Mouse (Mus musculus) v-Abl transformed pro-B cells (cell line): ENCODE measurements around the gene Lix1l.

Experiments
- in situ Hi-C, 2 experiments: fragments of 400-800 bp; cut with MboI; formaldehyde crosslinking; loops; one replicate each; pipeline ENCODE4 v1.15.1; 2025; ENCODE audit not compliant: unreplicated experiment in 2 of 2

The Lix1l gene

GRCm38 (mm10) chr3:96606618-96607017, 5.7 kb downstream of the Lix1l start:
- in situ Hi-C loops: no loop called here

GRCm38 (mm10) chr3:96617941-96618340, 17.0 kb downstream of the Lix1l start:
- in situ Hi-C loops: no loop called here

- in situ Hi-C loops: no loop called here
Measured at GRCm38 (mm10) chr3:96623201-96623600, 22.3 kb downstream of the Lix1l start.

- in situ Hi-C loops: loop anchor here (5.0 to 25.0 kb wide), 2 partner anchors 48 to 343 kb away; partner anchors contain the start of gene Fcgr1 (in 2 of the 2)
Measured at GRCm38 (mm10) chr3:96629729-96630600, 29.0 kb downstream of the Lix1l start, which contains the start of gene Rbm8a. Gene Rbm8a, plus strand, starts transcription at chr3:96629933.

GRCm38 (mm10) chr3:96632058-96632457, 31.1 kb downstream of the Lix1l start:
- in situ Hi-C loops: loop anchor here (5.0 to 25.0 kb wide), 2 partner anchors 50 to 345 kb away; partner anchors contain the start of gene Fcgr1 (in 2 of the 2)

GRCm38 (mm10) chr3:96634015-96634414, 33.1 kb downstream of the Lix1l start:
- in situ Hi-C loops: loop anchor here (5.0 to 25.0 kb wide), 2 partner anchors 52 to 347 kb away; partner anchors contain the start of gene Fcgr1 (in 2 of the 2)

- in situ Hi-C loops: loop anchor here (5.0 to 25.0 kb wide), 2 partner anchors 53 to 348 kb away; partner anchors contain the start of gene Fcgr1 (in 2 of the 2)
Measured at GRCm38 (mm10) chr3:96634928-96635879, 34.3 kb downstream of the Lix1l start, which contains the start of the genes Pex11b and Gm42957. Gene Pex11b, plus strand, starts transcription at chr3:96635376. Gene Gm42957, plus strand, starts transcription at chr3:96635474.

GRCm38 (mm10) chr3:96635906-96636305, 35.0 kb downstream of the Lix1l start:
- in situ Hi-C loops: loop anchor here (25.0 kb wide), 1 partner anchor 349 kb away; the partner anchor contains the start of gene Fcgr1 (in 2 of the 2)

GRCm38 (mm10) chr3:96636448-96636847, 35.5 kb downstream of the Lix1l start:
- in situ Hi-C loops: loop anchor here (25.0 kb wide), 1 partner anchor 349 kb away; the partner anchor contains the start of gene Fcgr1 (in 2 of the 2)

- in situ Hi-C loops: loop anchor here (25.0 kb wide), 1 partner anchor 352 kb away; the partner anchor contains the start of gene Fcgr1 (in 2 of the 2)
Measured at GRCm38 (mm10) chr3:96639219-96639618, 38.3 kb downstream of the Lix1l start.

- in situ Hi-C loops: loop anchor here (5.0 to 25.0 kb wide), 2 partner anchors 57 to 358 kb away; partner anchors contain the start of gene Fcgr1 (in 2 of the 2)
Measured at GRCm38 (mm10) chr3:96645018-96645649, 44.2 kb downstream of the Lix1l start, which contains the start of gene Itga10. Gene Itga10, plus strand, starts transcription at chr3:96645584.

- in situ Hi-C loops: loop anchor here (5.0 to 25.0 kb wide), 2 partner anchors 55 to 360 kb away; partner anchors contain the start of gene Fcgr1 (in 2 of the 2)
Measured at GRCm38 (mm10) chr3:96647365-96647764, 46.4 kb downstream of the Lix1l start.

- in situ Hi-C loops: no loop called here
Measured at GRCm38 (mm10) chr3:96660901-96661300, 60.0 kb downstream of the Lix1l start.

- in situ Hi-C loops: no loop called here
Measured at GRCm38 (mm10) chr3:96662731-96663316, 61.9 kb downstream of the Lix1l start.

- in situ Hi-C loops: no loop called here
Measured at GRCm38 (mm10) chr3:96663432-96664239, 62.7 kb downstream of the Lix1l start.

GRCm38 (mm10) chr3:96665732-96666363, 64.9 kb downstream of the Lix1l start:
- in situ Hi-C loops: loop anchor here in 1 of 2 experiments (5.0 kb wide), 1 partner anchor 36 kb away; no protein-coding TSS in a partner anchor

GRCm38 (mm10) chr3:96666916-96667315, 66.0 kb downstream of the Lix1l start:
- in situ Hi-C loops: loop anchor here in 1 of 2 experiments (5.0 kb wide), 1 partner anchor 35 kb away; no protein-coding TSS in a partner anchor
